ENCODE assay signal across 10 mouse cellular contexts in genomic region chr17:72935921-72936320, GRCm38 (mm10). TPM values are rescaled to one million over a fixed set of nuclear protein-coding genes. Genes with fewer than 3 reads are reported as not detected.
DNase-seq lines count a peak whose midpoint lies in the region; ATAC-seq and TF ChIP-seq lines count a peak whose summit lies in the region.
"Had no signal": no experiment of that assay in that cellular context is flagged by ENCODE, and none has a peak within 500 bp of the region (broad histone marks: within the 10 kb centered on the region; RNA-seq: fewer than 3 reads in every experiment).

No protein-coding gene starts in this region.

- H3K27me3 ChIP-seq in megakaryocyte, embryonic 14.5 days (replicated peaks), result no peaks in the 10 kb centered on the region

- peak overlapping the region; percentile 62 for H3K27ac ChIP-seq in gastrocnemius, adult 2 months

- H3K9me3 ChIP-seq in megakaryocyte, embryonic 14.5 days, result peaks cover 11% of the 10 kb centered on the region

- no peak for ATAC-seq in megakaryocyte, adult 5-6 weeks (ENCODE audit: poor library complexity, severe bottlenecking)
- peak; percentile 20 for ATAC-seq in inflammation-experienced regulatory T-cells, adult 6 months

- no peak overlapping the region for H3K4me3 ChIP-seq in gastrocnemius, adult 2 months
- peak overlapping the region; percentile 64 for H3K4me3 ChIP-seq in megakaryocyte, embryonic 14.5 days (replicated peaks)

- DNase-seq in gastrocnemius, adult 2 months, result no peak
- DNase-seq in gastrocnemius, postnatal 10 days, result no peak
- peak; percentile 61 for DNase-seq in naive thymus-derived CD4-positive, alpha-beta T cell, adult 2 months (ENCODE audit: low read depth)
- no peak for DNase-seq in adrenal gland, adult 8-10 months
- no peak for DNase-seq in adrenal gland, adult 18-20 months (ENCODE audit: low spot score in 2 of 2)
- DNase-seq: cerebellum, adult 2 months; right cerebral cortex, postnatal 25 days had no signal

- intact Hi-C loops in gastrocnemius, adult 2 months (cut with DNase I), result no loop called here

- H3K4me1 ChIP-seq in megakaryocyte, embryonic 14.5 days, result peaks cover 72% of the 10 kb centered on the region

- peaks cover 40% of the 10 kb centered on the region for H3K36me3 ChIP-seq in megakaryocyte, embryonic 14.5 days (replicated peaks; ENCODE audit: low read length)

- TF ChIP-seq CTCF in gastrocnemius, adult 2 months (IDR thresholded peaks at IDR 0.05), result no peak

RNA-seq across cellular contexts. Expression of gene Lbh, which starts 17.8 kb away (rescaled TPM):
- total RNA-seq in gastrocnemius, adult 2 months (2021), result 1 to 10 TPM; 5.5 to 8.3 TPM
- total RNA-seq in gastrocnemius, postnatal 10 days (2021), result 10 to 100 TPM; 21.5 to 26.9 TPM
- 7.2 and 15.9 TPM in 2 replicates for polyA plus RNA-seq in megakaryocyte, embryonic 14.5 days (2012; ENCODE audit: insufficient read depth, low replicate concordance)
- total RNA-seq in megakaryocyte, adult 5-6 weeks (2015), result 48.2 and 48.7 TPM in 2 replicates
- 50.4 and 53.1 TPM in 2 replicates for total RNA-seq in megakaryocyte, adult 5-6 weeks (2017)
- polyA plus RNA-seq in inflammation-experienced regulatory T-cells, adult 6 months (2017; shearing (Covaris generic)), result 10 to 100 TPM; 21.0 to 45.8 (median 30.0) TPM
- 10 to 100 TPM; 28.5 to 45.1 (median 37.6) TPM for total RNA-seq in adrenal gland, adult 8-10 months (2022)
- total RNA-seq in adrenal gland, adult 18-20 months (2021), result 10 to 100 TPM; 25.4 to 27.2 TPM
